Mouse (Mus musculus): ENCODE results near the gene Foxr1.
"Not testable (repeated sequence)": the region's sequence is repeated elsewhere in the genome, so short reads cannot be mapped to it uniquely, and the experiment has no call there.

Foxr1 gene

GRCm38 (mm10) chr9:44475936-44476335 is 35.0 kb upstream of the Foxr1 start:
- peak; percentile 51 for DNase-seq

- no peak for DNase-seq
These were observed 33.4 kb upstream of the Foxr1 start for GRCm38 (mm10) chr9:44474327-44474726.

- peak; percentile 49 for DNase-seq
These were observed 32.2 kb upstream of the Foxr1 start for GRCm38 (mm10) chr9:44473184-44473583.

GRCm38 (mm10) chr9:44468800-44469199 is 27.9 kb upstream of the Foxr1 start:
- no peak for DNase-seq

GRCm38 (mm10) chr9:44468224-44468623 is 27.3 kb upstream of the Foxr1 start:
- DNase-seq, result no peak

GRCm38 (mm10) chr9:44461950-44462349 is 21.0 kb upstream of the Foxr1 start:
- DNase-seq, result no peak

- DNase-seq, result peak; percentile 35
These were observed 16.3 kb upstream of the Foxr1 start for GRCm38 (mm10) chr9:44457035-44457742.

- DNase-seq, result no peak
These were observed 13.9 kb upstream of the Foxr1 start, which contains the start of gene Upk2 for GRCm38 (mm10) chr9:44454891-44455220. Upk2 (minus strand) TSS chr9:44454976.

- DNase-seq, result peak; percentile 95
These were observed 13.4 kb upstream of the Foxr1 start for GRCm38 (mm10) chr9:44454132-44454890.

GRCm38 (mm10) chr9:44450387-44450786 is 9.5 kb upstream of the Foxr1 start:
- DNase-seq, result peak; percentile 58

GRCm38 (mm10) chr9:44444402-44445025 is 3.6 kb upstream of the Foxr1 start:
- DNase-seq, result not testable (repeated sequence)

- peak; percentile 36 for DNase-seq
These were observed 5.2 kb downstream of the Foxr1 start for GRCm38 (mm10) chr9:44435747-44436146.

GRCm38 (mm10) chr9:44432577-44433185 is 8.3 kb downstream of the Foxr1 start:
- DNase-seq, result no peak

- DNase-seq, result no peak
These were observed 17.4 kb downstream of the Foxr1 start for GRCm38 (mm10) chr9:44423576-44423975.

- DNase-seq, result no peak
These were observed 20.5 kb downstream of the Foxr1 start for GRCm38 (mm10) chr9:44420280-44420898.

- not testable (repeated sequence) for DNase-seq
These were observed 21.2 kb downstream of the Foxr1 start for GRCm38 (mm10) chr9:44419730-44420129.

GRCm38 (mm10) chr9:44418519-44419385 is 22.2 kb downstream of the Foxr1 start, which contains the start of gene Ccdc84:
Ccdc84 (minus strand) TSS chr9:44418569.
- DNase-seq, result no peak

- DNase-seq, result peak; percentile 95
These were observed 23.0 kb downstream of the Foxr1 start for GRCm38 (mm10) chr9:44417892-44418363.

- no peak for DNase-seq
These were observed 23.6 kb downstream of the Foxr1 start for GRCm38 (mm10) chr9:44417156-44417891.

- no peak for DNase-seq
These were observed 28.2 kb downstream of the Foxr1 start for GRCm38 (mm10) chr9:44412781-44413180.

GRCm38 (mm10) chr9:44412306-44412705 is 28.6 kb downstream of the Foxr1 start:
- DNase-seq, result no peak

All from thymus, postnatal 4 days (tissue).